Mouse (Mus musculus): ENCODE data around the gene Tjp1. TPM values are rescaled to one million over a fixed set of nuclear protein-coding genes. Genes with fewer than 3 reads are reported as not detected.

Gene Tjp1
- polyA plus RNA-seq, 1 experiment from 2014 or later = 21.7 TPM

- no peak overlapping the region for H3K9ac ChIP-seq (ENCODE audit: low read length)
- no peak overlapping the region for H3K27ac ChIP-seq (ENCODE audit: low read depth, low read length)
- no peak overlapping the region for H3K4me2 ChIP-seq
- DNase-seq (ENCODE audit: low spot score, missing footprints) (peak; percentile 37), ATAC-seq (ENCODE audit: low FRiP score) (no peak)
- H3K9me3 ChIP-seq (ENCODE audit: control insufficient read depth, low read length) = no peaks in the 10 kb centered on the region
- H3K27me3 ChIP-seq (ENCODE audit: control insufficient read depth, insufficient read depth, low read length) = no peaks in the 10 kb centered on the region
- H3K4me3 ChIP-seq (ENCODE audit: low read depth, low read length) = no peak overlapping the region
- 36% methylated on average over 6 of the region's 6 CpGs for WGBS
- no peaks in the 10 kb centered on the region for H3K36me3 ChIP-seq (ENCODE audit: control insufficient read depth, insufficient read depth, low read length)
- H3K4me1 ChIP-seq (ENCODE audit: control insufficient read depth, insufficient read depth, low read length) = no peaks in the 10 kb centered on the region
Observed at GRCm38 (mm10) chr7:65381896-65382295, 145.7 kb downstream of the Tjp1 start.

GRCm38 (mm10) chr7:65380716-65381115, 146.9 kb downstream of the Tjp1 start:
- no peak overlapping the region for H3K4me3 ChIP-seq (ENCODE audit: low read depth, low read length)
- H3K27me3 ChIP-seq (ENCODE audit: control insufficient read depth, insufficient read depth, low read length) = no peaks in the 10 kb centered on the region
- no peak overlapping the region for H3K27ac ChIP-seq (ENCODE audit: low read depth, low read length)
- DNase-seq (ENCODE audit: low spot score, missing footprints) (peak; percentile 66), ATAC-seq (ENCODE audit: low FRiP score) (no peak)
- H3K9me3 ChIP-seq (ENCODE audit: control insufficient read depth, low read length) = no peaks in the 10 kb centered on the region
- no peaks in the 10 kb centered on the region for H3K4me1 ChIP-seq (ENCODE audit: control insufficient read depth, insufficient read depth, low read length)
- no peaks in the 10 kb centered on the region for H3K36me3 ChIP-seq (ENCODE audit: control insufficient read depth, insufficient read depth, low read length)
- no peak overlapping the region for H3K4me2 ChIP-seq
- WGBS = 90% methylated on average over 9 of the region's 9 CpGs
- H3K9ac ChIP-seq (ENCODE audit: low read length) = no peak overlapping the region

GRCm38 (mm10) chr7:65378818-65379565, 148.6 kb downstream of the Tjp1 start:
- Histone ChIP-seq H3K9ac (ENCODE audit: low read length) (no peak overlapping the region), H3K36me3 (ENCODE audit: control insufficient read depth, insufficient read depth, low read length) (no peaks in the 10 kb centered on the region), H3K4me3 (ENCODE audit: low read depth, low read length) (no peak overlapping the region), H3K27me3 (ENCODE audit: control insufficient read depth, insufficient read depth, low read length) (no peaks in the 10 kb centered on the region), H3K9me3 (ENCODE audit: control insufficient read depth, low read length) (no peaks in the 10 kb centered on the region), H3K4me2 (no peak overlapping the region), H3K27ac (ENCODE audit: low read depth, low read length) (no peak overlapping the region), H3K4me1 (ENCODE audit: control insufficient read depth, insufficient read depth, low read length) (no peaks in the 10 kb centered on the region)
- 57% methylated on average over 9 of the region's 9 CpGs for WGBS
- ATAC-seq (ENCODE audit: low FRiP score) (no peak), DNase-seq (ENCODE audit: low spot score, missing footprints) (peak; percentile 85)

- H3K9me3 ChIP-seq (ENCODE audit: control insufficient read depth, low read length) = no peaks in the 10 kb centered on the region
- 80% methylated on average over 3 of the region's 3 CpGs for WGBS
- peak; percentile 76 for DNase-seq (ENCODE audit: low spot score, missing footprints)
- no peak overlapping the region for H3K9ac ChIP-seq (ENCODE audit: low read length)
- H3K4me3 ChIP-seq (ENCODE audit: low read depth, low read length) = no peak overlapping the region
- H3K27me3 ChIP-seq (ENCODE audit: control insufficient read depth, insufficient read depth, low read length) = no peaks in the 10 kb centered on the region
- H3K36me3 ChIP-seq (ENCODE audit: control insufficient read depth, insufficient read depth, low read length) = no peaks in the 10 kb centered on the region
- no peaks in the 10 kb centered on the region for H3K4me1 ChIP-seq (ENCODE audit: control insufficient read depth, insufficient read depth, low read length)
- H3K4me2 ChIP-seq = no peak overlapping the region
- H3K27ac ChIP-seq (ENCODE audit: low read depth, low read length) = no peak overlapping the region
- no peak for ATAC-seq (ENCODE audit: low FRiP score)
Observed at GRCm38 (mm10) chr7:65377521-65377920, 150.1 kb downstream of the Tjp1 start.

GRCm38 (mm10) chr7:65375621-65376020, 152.0 kb downstream of the Tjp1 start:
- no peak for ATAC-seq (ENCODE audit: low FRiP score)
- WGBS = 85% methylated on average over 3 of the region's 3 CpGs
- H3K27me3 ChIP-seq (ENCODE audit: control insufficient read depth, insufficient read depth, low read length) = no peaks in the 10 kb centered on the region
- no peak overlapping the region for H3K9ac ChIP-seq (ENCODE audit: low read length)
- H3K4me2 ChIP-seq = no peak overlapping the region
- no peak overlapping the region for H3K4me3 ChIP-seq (ENCODE audit: low read depth, low read length)
- H3K9me3 ChIP-seq (ENCODE audit: control insufficient read depth, low read length) = no peaks in the 10 kb centered on the region
- no peaks in the 10 kb centered on the region for H3K4me1 ChIP-seq (ENCODE audit: control insufficient read depth, insufficient read depth, low read length)
- no peak overlapping the region for H3K27ac ChIP-seq (ENCODE audit: low read depth, low read length)
- H3K36me3 ChIP-seq (ENCODE audit: control insufficient read depth, insufficient read depth, low read length) = no peaks in the 10 kb centered on the region
- DNase-seq (ENCODE audit: low spot score, missing footprints) = peak; percentile 59

- Histone ChIP-seq H3K9ac (ENCODE audit: low read length) (no peak overlapping the region), H3K4me2 (no peak overlapping the region), H3K4me3 (ENCODE audit: low read depth, low read length) (no peak overlapping the region), H3K9me3 (ENCODE audit: control insufficient read depth, low read length) (no peaks in the 10 kb centered on the region), H3K36me3 (ENCODE audit: control insufficient read depth, insufficient read depth, low read length) (no peaks in the 10 kb centered on the region), H3K27ac (ENCODE audit: low read depth, low read length) (no peak overlapping the region), H3K4me1 (ENCODE audit: control insufficient read depth, insufficient read depth, low read length) (peaks cover under 1% of the 10 kb centered on the region; the same call in 1 of the 2 replicates), H3K27me3 (ENCODE audit: control insufficient read depth, insufficient read depth, low read length) (no peaks in the 10 kb centered on the region)
- WGBS = 85% methylated on average over 8 of the region's 8 CpGs
- peak; percentile 77 for DNase-seq (ENCODE audit: low spot score, missing footprints)
- no peak for ATAC-seq (ENCODE audit: low FRiP score)
Observed at GRCm38 (mm10) chr7:65375176-65375575, 152.4 kb downstream of the Tjp1 start.

GRCm38 (mm10) chr7:65373336-65373735, 154.2 kb downstream of the Tjp1 start:
- Histone ChIP-seq H3K9ac (ENCODE audit: low read length) (no peak overlapping the region), H3K4me3 (ENCODE audit: low read depth, low read length) (no peak overlapping the region), H3K36me3 (ENCODE audit: control insufficient read depth, insufficient read depth, low read length) (no peaks in the 10 kb centered on the region), H3K4me1 (ENCODE audit: control insufficient read depth, insufficient read depth, low read length) (peaks cover 14% of the 10 kb centered on the region), H3K27me3 (ENCODE audit: control insufficient read depth, insufficient read depth, low read length) (no peaks in the 10 kb centered on the region), H3K4me2 (no peak overlapping the region), H3K27ac (ENCODE audit: low read depth, low read length) (no peak overlapping the region), H3K9me3 (ENCODE audit: control insufficient read depth, low read length) (no peaks in the 10 kb centered on the region)
- ATAC-seq (ENCODE audit: low FRiP score) = no peak
- DNase-seq (ENCODE audit: low spot score, missing footprints) = no peak
- WGBS = 92% methylated on average over 8 of the region's 8 CpGs

GRCm38 (mm10) chr7:65371765-65372164, 155.8 kb downstream of the Tjp1 start:
- DNase-seq (ENCODE audit: low spot score, missing footprints) (no peak), ATAC-seq (ENCODE audit: low FRiP score) (no peak)
- Histone ChIP-seq H3K36me3 (ENCODE audit: control insufficient read depth, insufficient read depth, low read length) (no peaks in the 10 kb centered on the region), H3K4me2 (peak overlapping the region; percentile 61), H3K9ac (ENCODE audit: low read length) (peak overlapping the region; percentile 82; the same call in 1 of the 2 replicates), H3K4me3 (ENCODE audit: low read depth, low read length) (no peak overlapping the region; the same call in 1 of the 2 replicates), H3K27me3 (ENCODE audit: control insufficient read depth, insufficient read depth, low read length) (no peaks in the 10 kb centered on the region), H3K27ac (ENCODE audit: low read depth, low read length) (0 out of 2 replicates have a peak overlapping the region, but pooled peaks have one; percentile 6), H3K4me1 (ENCODE audit: control insufficient read depth, insufficient read depth, low read length) (peaks cover 15% of the 10 kb centered on the region), H3K9me3 (ENCODE audit: control insufficient read depth, low read length) (no peaks in the 10 kb centered on the region)
- WGBS = 43% methylated on average over 6 of the region's 6 CpGs

GRCm38 (mm10) chr7:65370787-65371616, 156.6 kb downstream of the Tjp1 start:
- no peaks in the 10 kb centered on the region for H3K9me3 ChIP-seq (ENCODE audit: control insufficient read depth, low read length)
- ATAC-seq (ENCODE audit: low FRiP score) = peak; percentile 94
- peaks cover 15% of the 10 kb centered on the region for H3K4me1 ChIP-seq (ENCODE audit: control insufficient read depth, insufficient read depth, low read length)
- H3K4me3 ChIP-seq (ENCODE audit: low read depth, low read length) = peak overlapping the region; percentile 93
- peak overlapping the region; percentile 61 for H3K4me2 ChIP-seq
- under 1% methylated on average over 66 of the region's 92 CpGs for WGBS
- no peaks in the 10 kb centered on the region for H3K27me3 ChIP-seq (ENCODE audit: control insufficient read depth, insufficient read depth, low read length)
- DNase-seq (ENCODE audit: low spot score, missing footprints) = peak; percentile 99
- no peaks in the 10 kb centered on the region for H3K36me3 ChIP-seq (ENCODE audit: control insufficient read depth, insufficient read depth, low read length)
- H3K27ac ChIP-seq (ENCODE audit: low read depth, low read length) = peak overlapping the region; percentile 75
- H3K9ac ChIP-seq (ENCODE audit: low read length) = peak overlapping the region; percentile 82
